Mouse (Mus musculus): Measurements from ENCODE around the gene B3gnt2.

B3gnt2 gene

GRCm38 (mm10) chr11:22860335-22861227, at the start of gene B3gnt2:
Gene B3gnt2 (minus strand): TSS chr11:22860961.
- DNase-seq (ENCODE audit: low spot score in 2 of 2), result peak; percentile 58 to 78

- no peak for DNase-seq (ENCODE audit: low spot score in 2 of 2)
These were observed 45.7 kb upstream of the B3gnt2 start for GRCm38 (mm10) chr11:22906453-22906865.

- DNase-seq (ENCODE audit: low spot score in 2 of 2), result no peak
These were observed 42.2 kb upstream of the B3gnt2 start for GRCm38 (mm10) chr11:22902923-22903322.

GRCm38 (mm10) chr11:22900041-22900440, 39.3 kb upstream of the B3gnt2 start:
- no peak for DNase-seq (ENCODE audit: low spot score in 2 of 2)

DNA sequence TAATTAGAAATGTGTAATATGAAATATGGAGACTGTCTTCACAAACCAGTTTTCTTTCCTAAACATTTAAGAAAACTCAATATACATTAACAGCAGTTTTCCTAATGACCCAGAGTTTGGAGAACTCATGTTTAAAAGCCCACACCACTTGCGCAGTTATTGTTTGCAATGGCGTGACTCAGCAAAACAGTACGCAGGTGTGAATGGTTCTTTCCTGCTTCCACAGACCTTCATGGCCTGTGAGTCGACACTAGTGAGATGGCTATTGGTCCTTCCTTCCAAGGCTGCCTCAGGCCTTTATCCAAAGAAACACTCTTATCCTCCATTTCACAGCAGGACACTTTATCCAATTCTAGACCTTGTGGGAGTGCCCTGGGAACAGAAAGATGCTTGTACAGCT, 36.9 kb upstream of the B3gnt2 start:
- no peak for DNase-seq (ENCODE audit: low spot score in 2 of 2)

- no peak for DNase-seq (ENCODE audit: low spot score in 2 of 2)
These were observed 36.4 kb upstream of the B3gnt2 start for GRCm38 (mm10) chr11:22897127-22897526.

DNA sequence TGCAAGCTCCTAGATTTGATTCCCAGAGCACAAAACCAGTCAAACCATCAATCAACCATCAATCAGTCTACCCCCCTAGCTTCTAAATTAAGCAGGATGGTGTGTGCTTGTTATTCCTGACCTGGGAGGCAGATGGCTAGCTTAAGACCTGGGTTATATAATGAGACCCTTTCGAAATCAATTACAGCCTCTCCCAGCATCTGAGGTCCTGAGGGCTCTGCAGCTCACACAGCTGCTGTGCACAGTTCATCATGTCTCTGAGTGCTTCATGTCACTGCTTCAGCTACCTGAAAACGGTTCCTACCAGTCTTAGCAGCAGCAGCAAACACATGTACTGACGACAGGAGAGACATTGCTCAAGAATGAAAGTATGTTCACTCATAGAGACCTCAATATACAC, 32.3 kb upstream of the B3gnt2 start:
- no peak for DNase-seq (ENCODE audit: low spot score in 2 of 2)

- no peak for DNase-seq (ENCODE audit: low spot score in 2 of 2)
These were observed 31.7 kb upstream of the B3gnt2 start for GRCm38 (mm10) chr11:22892466-22892865.

GRCm38 (mm10) chr11:22891876-22892275, 31.1 kb upstream of the B3gnt2 start:
- DNase-seq (ENCODE audit: low spot score in 2 of 2), result no peak

DNA sequence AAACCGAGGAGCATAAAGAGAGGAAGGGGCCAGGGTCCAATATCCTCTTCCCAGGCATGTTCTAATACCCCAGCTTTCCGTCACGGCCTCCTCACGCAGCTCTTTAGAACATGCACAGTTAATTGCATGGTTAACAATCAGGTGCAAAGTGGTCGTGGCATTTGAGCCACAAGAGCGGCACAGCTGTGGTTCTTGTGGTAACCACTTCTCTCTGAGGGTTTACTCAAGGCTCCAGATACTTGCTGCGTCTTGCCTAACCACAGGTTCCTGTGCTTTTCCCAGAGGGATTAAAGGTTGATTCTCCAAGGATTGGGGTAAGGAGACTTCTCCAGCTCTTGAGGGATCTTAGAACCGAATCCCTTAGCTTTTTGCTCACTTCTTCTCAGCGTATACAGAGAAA, 30.5 kb upstream of the B3gnt2 start:
- DNase-seq (ENCODE audit: low spot score in 2 of 2), result no peak

GRCm38 (mm10) chr11:22889224-22889623, 28.5 kb upstream of the B3gnt2 start:
- no peak for DNase-seq (ENCODE audit: low spot score in 2 of 2)

DNA sequence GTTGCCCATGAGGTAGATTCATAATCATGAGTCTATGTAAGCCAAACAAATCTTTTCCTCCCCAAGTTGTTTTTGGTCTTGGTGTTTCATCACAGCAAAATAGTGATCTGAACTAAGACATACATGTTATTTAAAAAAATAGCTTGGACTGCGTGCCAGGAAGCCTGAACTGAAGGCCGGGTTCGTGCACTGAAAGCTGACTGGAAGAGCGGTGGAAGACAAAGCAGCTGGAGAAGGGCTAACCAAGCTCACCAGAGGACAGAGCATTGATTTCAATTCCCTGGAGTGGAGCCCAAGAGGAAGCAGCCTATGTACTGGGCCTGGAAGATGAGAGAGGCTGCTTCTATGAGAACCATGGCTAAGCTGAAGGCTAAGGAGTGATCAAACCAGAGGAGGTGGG, 26.2 kb upstream of the B3gnt2 start:
- DNase-seq (ENCODE audit: low spot score in 2 of 2), result no peak

GRCm38 (mm10) chr11:22885350-22885749, 24.6 kb upstream of the B3gnt2 start:
- no peak for DNase-seq (ENCODE audit: low spot score in 2 of 2)

DNA sequence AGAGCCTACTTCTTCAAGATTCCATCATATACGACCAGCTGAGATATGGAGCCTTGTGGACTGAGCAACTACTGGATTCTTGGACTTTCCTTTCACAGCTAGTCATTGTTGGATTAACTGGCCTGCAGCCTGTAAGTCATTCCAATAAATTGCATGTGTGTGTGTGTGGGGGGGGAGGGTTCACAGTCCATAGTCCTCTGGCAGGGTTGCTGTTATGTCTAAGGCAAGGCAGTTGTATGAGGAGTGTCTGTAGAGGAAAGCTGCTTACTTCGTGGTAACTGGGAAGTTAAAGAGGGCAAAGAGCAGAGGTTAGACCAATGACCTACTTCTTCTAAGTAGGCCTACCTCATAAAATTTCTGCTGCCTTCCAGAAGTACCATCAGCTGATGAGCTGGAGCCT, 22.9 kb upstream of the B3gnt2 start:
- DNase-seq (ENCODE audit: low spot score in 2 of 2), result no peak

DNA sequence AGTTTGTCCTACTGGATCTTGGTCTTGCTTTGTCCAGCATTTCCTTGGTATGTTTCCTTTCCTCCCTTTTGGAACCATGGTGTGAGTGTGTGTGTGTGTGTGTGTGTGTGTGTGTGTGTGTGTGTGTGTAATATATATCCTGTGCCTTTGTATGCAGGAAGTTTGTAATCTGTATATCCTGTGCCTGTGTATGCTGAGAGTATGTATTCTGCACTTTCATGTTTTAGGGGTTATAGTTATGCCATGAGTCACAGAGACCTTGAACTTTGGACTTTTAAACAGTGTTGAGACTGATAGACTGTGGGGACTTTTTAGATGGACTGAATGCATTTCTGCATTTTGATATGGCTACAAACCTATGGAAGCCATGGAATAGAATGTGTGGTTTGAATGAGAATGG, 22.2 kb upstream of the B3gnt2 start:
- DNase-seq (ENCODE audit: low spot score in 2 of 2), result no peak

- no peak for DNase-seq (ENCODE audit: low spot score in 2 of 2)
These were observed 19.8 kb upstream of the B3gnt2 start for GRCm38 (mm10) chr11:22880383-22881172.

DNA sequence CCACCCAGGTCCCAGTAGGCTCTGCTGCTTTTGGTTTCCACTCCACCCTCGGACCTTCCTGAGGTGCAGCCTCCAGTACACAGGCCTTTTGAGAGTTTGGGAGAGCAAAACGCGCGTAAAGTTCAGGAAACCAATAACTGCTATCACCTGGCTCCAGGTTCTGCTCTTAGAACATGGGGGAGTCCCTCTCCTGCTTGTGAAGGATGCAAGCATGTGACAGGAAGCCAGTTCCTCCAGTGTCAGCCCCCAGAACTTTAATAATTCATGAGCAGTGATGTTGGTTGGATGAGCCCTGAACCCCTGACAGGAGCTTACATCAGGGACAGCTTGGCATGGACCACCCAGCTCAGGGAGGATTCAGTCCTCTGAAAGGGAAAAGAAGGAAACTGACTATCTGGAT, 18.9 kb upstream of the B3gnt2 start:
- no peak for DNase-seq (ENCODE audit: low spot score in 2 of 2)

- no peak for DNase-seq (ENCODE audit: low spot score in 2 of 2)
These were observed 16.0 kb upstream of the B3gnt2 start for GRCm38 (mm10) chr11:22876680-22877330.

DNA sequence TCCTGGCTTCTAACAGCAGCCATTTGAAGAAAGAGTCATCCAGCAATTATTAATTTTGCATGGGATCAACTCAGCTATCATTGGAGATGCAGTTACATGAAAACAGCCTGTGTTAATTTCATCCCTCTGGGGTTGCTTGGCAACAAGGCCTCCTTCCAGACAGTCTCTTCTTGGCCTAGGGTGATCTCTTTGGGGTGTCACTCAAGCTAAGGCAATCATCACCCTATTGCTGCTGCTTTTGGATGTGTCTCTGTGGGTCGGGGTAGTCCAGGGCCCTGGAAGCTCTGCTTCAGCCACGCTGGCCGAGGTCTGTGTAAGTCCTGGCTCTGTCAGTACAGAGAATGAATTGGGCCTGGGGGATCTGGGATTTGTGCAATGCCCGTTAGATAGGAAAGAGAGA, 14.5 kb upstream of the B3gnt2 start:
- no peak for DNase-seq (ENCODE audit: low spot score in 2 of 2)

- no peak for DNase-seq (ENCODE audit: low spot score in 2 of 2)
These were observed 14.0 kb upstream of the B3gnt2 start for GRCm38 (mm10) chr11:22874747-22875146.

GRCm38 (mm10) chr11:22873383-22873782, 12.6 kb upstream of the B3gnt2 start:
- no peak for DNase-seq (ENCODE audit: low spot score in 2 of 2)

- DNase-seq (ENCODE audit: low spot score in 2 of 2), result no peak
These were observed 11.5 kb upstream of the B3gnt2 start for GRCm38 (mm10) chr11:22872307-22872680.
